12 mouse cellular contexts compared by ENCODE assay signal in the genomic region with DNA sequence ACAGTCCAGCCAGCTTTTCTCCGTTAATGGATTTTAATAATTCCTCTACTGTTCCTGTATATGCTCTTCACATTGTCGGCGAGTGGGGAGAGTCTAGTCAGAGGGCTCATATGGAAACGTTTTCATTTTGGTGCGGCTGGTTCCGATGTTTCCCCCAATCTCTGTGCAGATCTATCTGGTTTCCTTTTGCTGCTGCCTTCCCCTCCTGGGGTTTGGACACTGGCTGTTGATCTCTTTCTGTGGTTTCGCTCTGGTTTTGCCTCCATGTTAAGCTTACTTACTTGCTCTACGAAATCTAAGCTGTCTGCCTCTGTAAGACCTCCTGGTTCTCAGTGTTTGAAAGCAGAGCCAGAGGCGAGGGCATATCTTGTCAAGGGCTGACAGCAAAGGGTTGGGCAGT.
DNase-seq lines count a peak whose midpoint lies in the region; ATAC-seq and TF ChIP-seq lines count a peak whose summit lies in the region.
"Had no signal": no experiment of that assay in that cellular context is flagged by ENCODE, and none has a peak within 500 bp of the region (broad histone marks: within the 10 kb centered on the region; RNA-seq: fewer than 3 reads in every experiment).

No protein-coding gene starts in this region.

- peaks cover 49% of the 10 kb centered on the region for H3K4me1 ChIP-seq in hindbrain, embryonic 10.5 days (replicated peaks)
- H3K4me1 ChIP-seq in hindbrain, embryonic 13.5 days (replicated peaks): peaks cover 22% of the 10 kb centered on the region
- peaks cover 20% of the 10 kb centered on the region for H3K4me1 ChIP-seq in embryonic facial prominence, embryonic 12.5 days
- H3K4me1 ChIP-seq in limb, embryonic 14.5 days (ENCODE audit: control insufficient read depth, insufficient read depth, low read length): peaks cover 24% of the 10 kb centered on the region

- no peak for ATAC-seq in hindbrain, embryonic 13.5 days (ENCODE audit: low FRiP score)
- ATAC-seq in embryonic facial prominence, embryonic 12.5 days (ENCODE audit: insufficient number of reproducible peaks, insufficient read depth, low FRiP score, low TSS enrichment): no peak
- ATAC-seq in limb, embryonic 14.5 days (ENCODE audit: low FRiP score, low read depth): no peak

- H3K4me2 ChIP-seq in hindbrain, embryonic 13.5 days: no peak overlapping the region
- H3K4me2 ChIP-seq in embryonic facial prominence, embryonic 12.5 days (replicated peaks): peak overlapping the region; percentile 41
- H3K4me2 ChIP-seq in limb, embryonic 14.5 days (replicated peaks; ENCODE audit: low read depth, low read length, severe bottlenecking): peak overlapping the region; percentile 25

- H3K36me3 ChIP-seq in hindbrain, embryonic 10.5 days: no peaks in the 10 kb centered on the region
- H3K36me3 ChIP-seq in hindbrain, embryonic 13.5 days: no peaks in the 10 kb centered on the region
- no peaks in the 10 kb centered on the region for H3K36me3 ChIP-seq in embryonic facial prominence, embryonic 12.5 days
- H3K36me3 ChIP-seq in limb, embryonic 14.5 days (ENCODE audit: control insufficient read depth, insufficient read depth, low read length): no peaks in the 10 kb centered on the region

- H3K27me3 ChIP-seq in hindbrain, embryonic 10.5 days (ENCODE audit: insufficient read depth, poor library complexity, severe bottlenecking): peaks cover 31% of the 10 kb centered on the region
- peaks cover 15% of the 10 kb centered on the region for H3K27me3 ChIP-seq in hindbrain, embryonic 13.5 days
- H3K27me3 ChIP-seq in embryonic facial prominence, embryonic 12.5 days: no peaks in the 10 kb centered on the region
- H3K27me3 ChIP-seq in limb, embryonic 14.5 days (ENCODE audit: control insufficient read depth, insufficient read depth, low read length): no peaks in the 10 kb centered on the region

- WGBS in hindbrain, embryonic 10.5 days: 52% methylated on average over 9 of the region's 9 CpGs
- 57% methylated on average over 9 of the region's 9 CpGs for WGBS in hindbrain, embryonic 13.5 days
- WGBS in embryonic facial prominence, embryonic 12.5 days: 14% methylated on average over 9 of the region's 9 CpGs
- WGBS in limb, embryonic 14.5 days: 39% methylated on average over 9 of the region's 9 CpGs

- H3K9ac ChIP-seq in hindbrain, embryonic 13.5 days: no peak overlapping the region
- no peak overlapping the region for H3K9ac ChIP-seq in embryonic facial prominence, embryonic 12.5 days
- H3K9ac ChIP-seq in limb, embryonic 14.5 days (ENCODE audit: low read depth, low read length, severe bottlenecking): no peak overlapping the region

- 0 out of 2 replicates have a peak overlapping the region, but pooled peaks have one; percentile 20 for H3K4me3 ChIP-seq in hindbrain, embryonic 10.5 days
- H3K4me3 ChIP-seq in hindbrain, embryonic 13.5 days: no peak overlapping the region
- peak overlapping the region; percentile 12; the same call in 1 of the 2 replicates for H3K4me3 ChIP-seq in embryonic facial prominence, embryonic 12.5 days
- no peak overlapping the region for H3K4me3 ChIP-seq in limb, embryonic 14.5 days (replicated peaks; ENCODE audit: low read length)
- H3K4me3 ChIP-seq: erythroblast, embryonic 14.5 days had no signal

- peak overlapping the region; percentile 62; the same call in 1 of the 2 replicates for H3K27ac ChIP-seq in hindbrain, embryonic 10.5 days
- H3K27ac ChIP-seq in hindbrain, embryonic 13.5 days: no peak overlapping the region
- peak overlapping the region; percentile 70 for H3K27ac ChIP-seq in embryonic facial prominence, embryonic 12.5 days
- no peak overlapping the region for H3K27ac ChIP-seq in limb, embryonic 14.5 days (replicated peaks; ENCODE audit: low read depth, low read length)

- TF ChIP-seq POLR2A in limb, embryonic 14.5 days (IDR thresholded peaks at IDR 0.05; ENCODE audit: borderline replicate concordance, extremely low read depth, insufficient read depth, insufficient read length): no peak

- peak; percentile 49 for DNase-seq in embryo, embryonic 10 days (ENCODE audit: low spot score)
- no peak for DNase-seq in embryo, embryonic 11 days
- no peak for DNase-seq in hindbrain, embryonic 10.5 days (ENCODE audit: low spot score)
- no peak for DNase-seq in limb, embryonic 14.5 days (ENCODE audit: low spot score)
- DNase-seq in MN1 (ENCODE audit: low spot score): no peak
- DNase-seq in B cell, adult 2 months: no peak
- DNase-seq: cerebellum, adult 8-10 months; heart, postnatal 4 days; kidney, adult 9 months had no signal

- no peaks in the 10 kb centered on the region for H3K9me3 ChIP-seq in hindbrain, embryonic 10.5 days
- no peaks in the 10 kb centered on the region for H3K9me3 ChIP-seq in hindbrain, embryonic 13.5 days
- no peaks in the 10 kb centered on the region for H3K9me3 ChIP-seq in embryonic facial prominence, embryonic 12.5 days
- no peaks in the 10 kb centered on the region; the same call in 1 of the 2 replicates for H3K9me3 ChIP-seq in limb, embryonic 14.5 days (ENCODE audit: control insufficient read depth, low read length)

Comparison
In these comparisons a context has a peak if more than half of its experiments do, and no peak if none do; other contexts are left out.
1. H3K27ac ChIP-seq: peak in hindbrain, embryonic 10.5 days (single experiment) and embryonic facial prominence, embryonic 12.5 days (single experiment); none in hindbrain, embryonic 13.5 days (single experiment) and limb, embryonic 14.5 days (single experiment).
2. H3K4me3 ChIP-seq: peak in hindbrain, embryonic 10.5 days (single experiment) and embryonic facial prominence, embryonic 12.5 days (single experiment); none in hindbrain, embryonic 13.5 days (single experiment) and limb, embryonic 14.5 days (single experiment).